Mouse (Mus musculus) spleen, adult 2 months (tissue): Measurements from ENCODE around the gene Mettl7a1.

Experiments
- CTCF ChIP-seq: fragments of 200-500 bp; IDR thresholded peaks from 2 replicates; pipeline ENCODE4 v1.5.1; 2011; ENCODE audit warnings: mild to moderate bottlenecking, inconsistent platforms; ENCODE audit not compliant: insufficient read depth, insufficient read length, insufficient replicate concordance; ENCODE audit errors: extremely low read depth
- POLR2A ChIP-seq: fragments of 200-500 bp; IDR thresholded peaks from 2 replicates; pipeline ENCODE4 v1.6.1; 2011; ENCODE audit warnings: low read depth, low read length, inconsistent platforms

DNA sequence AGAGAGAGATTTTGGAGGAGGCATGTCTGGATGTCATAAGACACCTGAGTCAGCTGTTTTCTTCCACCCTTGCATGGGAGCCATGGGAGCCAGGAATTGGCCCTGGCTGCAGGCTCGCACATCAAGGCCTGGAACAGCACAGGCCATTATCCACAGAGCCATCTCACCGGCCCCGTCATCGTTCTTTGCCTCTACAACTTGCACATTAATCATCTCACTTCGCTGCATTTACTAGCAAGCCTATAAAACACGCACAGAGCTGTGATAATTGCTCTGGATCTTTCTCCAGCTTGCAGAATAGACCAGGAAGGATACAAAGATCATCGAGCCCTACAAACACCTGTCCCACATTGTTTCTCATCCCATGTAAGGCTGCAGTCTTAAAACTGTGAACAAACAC is 26.8 kb downstream of the Mettl7a1 start:
- TF ChIP-seq POLR2A (no peak), CTCF (no peak)
